Mouse (Mus musculus): ENCODE measurements around the gene Rtca.

Gene Rtca

DNA sequence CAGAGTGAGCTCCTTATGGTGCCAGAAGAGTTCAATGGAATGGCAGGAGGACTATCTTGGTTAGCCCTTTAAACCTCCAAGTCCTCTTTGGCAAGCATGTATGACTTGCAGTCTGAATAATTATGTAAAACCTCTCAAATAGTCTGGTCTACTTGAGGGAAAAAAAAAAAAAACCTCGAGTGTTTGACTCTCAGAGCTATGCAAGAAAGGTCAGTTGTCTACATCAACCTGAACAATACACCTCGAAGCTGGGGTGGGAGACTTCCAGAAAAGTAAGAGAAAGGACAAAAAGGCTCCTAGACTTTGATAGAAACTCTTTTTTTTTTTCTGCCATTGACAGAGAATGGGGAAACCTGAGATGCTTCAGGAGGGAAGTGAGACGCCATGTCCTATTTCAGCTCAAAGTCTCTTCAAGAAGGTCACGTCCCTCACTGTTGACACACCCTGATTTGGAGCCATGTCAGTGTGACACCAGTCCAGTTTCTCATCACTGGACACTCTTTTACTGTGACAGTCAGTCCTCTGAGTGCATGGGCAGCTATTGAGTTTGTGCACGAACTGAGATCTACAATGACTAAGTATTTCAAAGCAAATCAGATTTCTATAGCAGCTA is 31.2 kb downstream of the Rtca start:
- DNase-seq (ENCODE audit: low spot score in 2 of 2): no peak

- DNase-seq (ENCODE audit: low spot score in 2 of 2): no peak
Observed at GRCm38 (mm10) chr3:116474602-116475001, 33.4 kb downstream of the Rtca start.

GRCm38 (mm10) chr3:116465709-116466108 is 42.3 kb downstream of the Rtca start:
- no peak for DNase-seq (ENCODE audit: low spot score in 2 of 2)

DNA sequence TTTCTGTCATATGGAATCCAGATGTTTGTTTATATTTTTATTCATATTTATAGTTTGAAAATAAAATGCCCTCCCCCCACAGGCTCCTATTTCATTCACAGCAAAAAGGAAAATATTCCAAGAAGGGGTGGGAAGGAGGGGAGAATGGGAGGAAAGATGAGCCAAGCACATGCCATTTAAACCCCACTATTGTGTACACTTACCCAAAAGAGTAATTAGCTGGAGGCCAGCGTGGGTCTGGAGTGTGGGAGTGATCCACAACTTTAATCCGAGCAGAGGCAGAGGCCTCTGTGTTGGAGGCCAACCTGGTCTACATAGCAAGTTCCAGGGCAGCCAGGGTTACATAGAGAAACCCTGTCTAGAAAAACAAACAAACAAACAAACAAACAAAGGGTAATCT is 43.7 kb downstream of the Rtca start:
- DNase-seq (ENCODE audit: low spot score in 2 of 2): no peak

- DNase-seq (ENCODE audit: low spot score in 2 of 2): no peak
Observed at GRCm38 (mm10) chr3:116461053-116461452, 47.0 kb downstream of the Rtca start.

GRCm38 (mm10) chr3:116454529-116454928 is 53.5 kb downstream of the Rtca start:
- DNase-seq (ENCODE audit: low spot score in 2 of 2): no peak

DNA sequence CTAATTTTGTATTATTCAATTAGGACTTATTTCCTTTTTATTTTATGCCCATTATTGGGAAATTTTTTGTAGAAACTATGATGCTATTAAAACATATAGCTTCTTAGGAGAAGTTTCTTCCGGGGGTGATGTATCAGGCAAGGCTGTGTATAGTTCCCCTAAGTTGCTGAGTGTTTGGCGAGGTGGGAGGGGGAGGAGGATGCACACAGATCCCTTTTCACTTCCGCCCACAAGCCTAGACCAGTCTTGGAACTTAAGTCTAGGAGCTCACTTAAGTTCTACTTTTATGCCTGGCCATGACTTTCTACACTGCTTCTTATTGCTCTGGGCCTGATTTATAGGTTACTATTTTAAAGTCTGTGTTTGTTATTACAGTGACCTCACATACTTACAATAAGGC is 57.3 kb downstream of the Rtca start:
- DNase-seq (ENCODE audit: low spot score in 2 of 2): no peak

GRCm38 (mm10) chr3:116444327-116444726 is 63.7 kb downstream of the Rtca start:
- no peak for DNase-seq (ENCODE audit: low spot score in 2 of 2)

- no peak for DNase-seq (ENCODE audit: low spot score in 2 of 2)
Observed at GRCm38 (mm10) chr3:116442788-116443187, 65.2 kb downstream of the Rtca start.

DNA sequence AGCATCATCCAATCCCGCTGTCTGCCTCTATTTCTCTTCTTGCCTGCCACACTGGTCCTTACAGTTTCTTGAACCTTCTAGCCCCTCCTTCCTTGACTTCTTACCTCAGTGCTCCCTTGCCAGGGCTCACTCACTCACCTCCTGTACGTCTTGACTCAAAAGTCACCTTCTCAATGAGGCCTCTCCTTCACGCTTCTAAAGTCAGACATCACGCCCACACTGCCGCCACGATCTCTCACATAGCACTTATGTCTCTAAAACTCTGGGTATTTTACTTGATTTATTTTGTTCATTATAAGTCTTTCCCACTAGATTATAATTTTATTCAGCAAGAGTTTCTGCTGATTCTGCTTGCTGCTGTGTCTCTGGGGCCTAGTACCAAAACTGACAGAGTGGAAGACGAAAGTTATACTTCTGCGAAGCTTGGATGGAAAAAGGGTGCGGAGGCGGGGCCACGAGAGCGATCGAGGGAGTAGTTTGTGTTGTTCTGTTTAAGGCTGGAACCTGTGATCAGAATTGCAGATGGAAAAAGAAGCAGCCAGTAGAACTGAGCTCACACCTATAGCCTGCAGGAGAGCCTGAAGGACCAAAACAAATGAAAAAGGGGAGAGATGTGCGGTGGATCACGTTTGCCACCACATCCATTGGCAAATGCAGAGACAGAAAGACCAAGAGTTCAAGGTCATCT is 66.3 kb downstream of the Rtca start:
- no peak for DNase-seq (ENCODE audit: low spot score in 2 of 2)

- no peak for DNase-seq (ENCODE audit: low spot score in 2 of 2)
Observed at GRCm38 (mm10) chr3:116440066-116440997, 67.7 kb downstream of the Rtca start.
